Mouse (Mus musculus) kidney, embryonic 15.5 days (tissue): Measurements from ENCODE around the gene Myo18a. TPM values are rescaled to one million over a fixed set of nuclear protein-coding genes. Genes with fewer than 3 reads are reported as not detected.
A peak's percentile ranks its signal among the peaks of the same experiment; 100 is the strongest.

Experiments used
- ATAC-seq: fragments of 200-750 bp; cut with Nextera tagmentation; replicated peaks from 2 replicates; pipeline ENCODE4 v1.8.0; 2017; ENCODE audit warnings: moderate TSS enrichment; ENCODE audit not compliant: low FRiP score
- H3K27ac ChIP-seq: fragments of 300-500 bp; sonication (generic); 2 replicates; pipeline ENCODE4 v1.5.1; 2015; ENCODE audit warnings: mild to moderate bottlenecking, inconsistent platforms
- H3K27me3 ChIP-seq: fragments of 300-500 bp; sonication (generic); 2 replicates; pipeline ENCODE4 v1.6.1; 2015; ENCODE audit warnings: inconsistent platforms
- H3K36me3 ChIP-seq: fragments of 300-500 bp; sonication (generic); 2 replicates; pipeline ENCODE4 v1.6.1; 2015; ENCODE audit warnings: inconsistent platforms
- H3K4me1 ChIP-seq: fragments of 300-500 bp; sonication (generic); 2 replicates; pipeline ENCODE4 v1.6.1; 2015; ENCODE audit warnings: inconsistent platforms
- H3K4me2 ChIP-seq: fragments of 300-500 bp; sonication (generic); 2 replicates; pipeline ENCODE4 v1.6.1; 2015; ENCODE audit warnings: moderate library complexity, mild to moderate bottlenecking, inconsistent platforms
- H3K4me3 ChIP-seq: fragments of 300-500 bp; sonication (generic); replicated peaks from 2 replicates; pipeline ENCODE4 v1.5.1; 2015; ENCODE audit warnings: mild to moderate bottlenecking, inconsistent platforms
- H3K9ac ChIP-seq: fragments of 300-500 bp; sonication (generic); 2 replicates; pipeline ENCODE4 v1.6.1; 2015; ENCODE audit warnings: mild to moderate bottlenecking, inconsistent platforms
- H3K9me3 ChIP-seq: fragments of 300-500 bp; sonication (generic); replicated peaks from 2 replicates; pipeline ENCODE4 v1.6.1; 2016; ENCODE audit warnings: inconsistent platforms
- WGBS: fragments of 180-500 bp; shearing (Covaris S2); methylation state at CpG from one replicate; pipeline ENCODE4 v1.1.7; 2015; ENCODE audit warnings: mixed read lengths; 5-methylcytosine and 5-hydroxymethylcytosine counted together
- polyA plus RNA-seq: library from polyadenylated mRNA; unstranded; fragments of >200 nt; fragmentation: Nextera tagmentation; extraction: Ambion mirVana; gene quantifications from 2 replicates; pipeline ENCODE4 v1.2.1, GENCODE M21; 2015

The Myo18a gene
- polyA plus RNA-seq, 1 experiment from 2014 or later, result 31.8 TPM

GRCm38 (mm10) chr11:77806218-77806617 is 43.2 kb downstream of the Myo18a start:
- Histone ChIP-seq H3K27me3 (no peaks in the 10 kb centered on the region), H3K36me3 (no peaks in the 10 kb centered on the region), H3K4me3 (no peak overlapping the region), H3K4me1 (peaks cover 22% of the 10 kb centered on the region), H3K9me3 (no peaks in the 10 kb centered on the region), H3K4me2 (no peak overlapping the region), H3K9ac (no peak overlapping the region), H3K27ac (no peak overlapping the region)
- no peak for ATAC-seq
- WGBS, result 27% methylated on average over 2 of the region's 2 CpGs

- 72% methylated on average over 6 of the region's 6 CpGs for WGBS
- H3K27me3 ChIP-seq, result no peaks in the 10 kb centered on the region
These were observed 43.8 kb downstream of the Myo18a start for GRCm38 (mm10) chr11:77806855-77807254.

GRCm38 (mm10) chr11:77808051-77808465 is 45.0 kb downstream of the Myo18a start:
- Histone ChIP-seq H3K4me1 (peaks cover 6% of the 10 kb centered on the region; the same call in 1 of the 2 replicates), H3K27ac (no peak overlapping the region), H3K9ac (no peak overlapping the region), H3K36me3 (peaks cover 11% of the 10 kb centered on the region; the same call in 1 of the 2 replicates), H3K4me2 (no peak overlapping the region), H3K9me3 (no peaks in the 10 kb centered on the region), H3K27me3 (no peaks in the 10 kb centered on the region), H3K4me3 (no peak overlapping the region)
- 54% methylated on average over 5 of the region's 5 CpGs for WGBS
- ATAC-seq, result no peak

More at GRCm38 (mm10) chr11:77806855-77807254, 43.8 kb downstream of the Myo18a start:
- no peak overlapping the region for H3K4me3 ChIP-seq
- ATAC-seq, result no peak
- peaks cover 16% of the 10 kb centered on the region for H3K4me1 ChIP-seq
- H3K9ac ChIP-seq, result no peak overlapping the region
- H3K27ac ChIP-seq, result no peak overlapping the region
- H3K4me2 ChIP-seq, result no peak overlapping the region
- H3K9me3 ChIP-seq, result no peaks in the 10 kb centered on the region
- 0 out of 2 replicates have a peak, but pooled peaks cover under 1% of the 10 kb centered on the region for H3K36me3 ChIP-seq

GRCm38 (mm10) chr11:77809215-77809614 is 46.2 kb downstream of the Myo18a start:
- Histone ChIP-seq H3K27ac (no peak overlapping the region), H3K9ac (no peak overlapping the region), H3K27me3 (no peaks in the 10 kb centered on the region), H3K36me3 (peaks cover 11% of the 10 kb centered on the region; the same call in 1 of the 2 replicates), H3K4me1 (peaks cover 6% of the 10 kb centered on the region; the same call in 1 of the 2 replicates), H3K9me3 (no peaks in the 10 kb centered on the region), H3K4me2 (no peak overlapping the region), H3K4me3 (no peak overlapping the region)
- ATAC-seq, result no peak
- 77% methylated on average over 4 of the region's 4 CpGs for WGBS

GRCm38 (mm10) chr11:77810018-77810417 is 47.0 kb downstream of the Myo18a start:
- Histone ChIP-seq H3K9me3 (no peaks in the 10 kb centered on the region), H3K36me3 (peaks cover 11% of the 10 kb centered on the region; the same call in 1 of the 2 replicates), H3K4me2 (no peak overlapping the region), H3K9ac (no peak overlapping the region), H3K27me3 (no peaks in the 10 kb centered on the region), H3K4me1 (peaks cover 6% of the 10 kb centered on the region; the same call in 1 of the 2 replicates), H3K27ac (no peak overlapping the region), H3K4me3 (no peak overlapping the region)
- ATAC-seq, result no peak
- WGBS, result 92% methylated on average over 6 of the region's 6 CpGs

GRCm38 (mm10) chr11:77813969-77814368 is 50.9 kb downstream of the Myo18a start:
- Histone ChIP-seq H3K9ac (no peak overlapping the region), H3K9me3 (no peaks in the 10 kb centered on the region), H3K4me1 (no peaks in the 10 kb centered on the region), H3K4me3 (no peak overlapping the region), H3K4me2 (no peak overlapping the region), H3K27me3 (no peaks in the 10 kb centered on the region), H3K36me3 (peaks cover 27% of the 10 kb centered on the region), H3K27ac (no peak overlapping the region)
- 78% methylated on average over 2 of the region's 2 CpGs for WGBS
- no peak for ATAC-seq

- H3K9me3 ChIP-seq, result no peaks in the 10 kb centered on the region
- H3K4me1 ChIP-seq, result no peaks in the 10 kb centered on the region
- no peaks in the 10 kb centered on the region for H3K27me3 ChIP-seq
- no peak; the same call in 1 of the 2 replicates for ATAC-seq
- no peak overlapping the region for H3K9ac ChIP-seq
- WGBS, result 26% methylated on average over 3 of the region's 3 CpGs
- no peak overlapping the region for H3K4me3 ChIP-seq
- no peak overlapping the region for H3K4me2 ChIP-seq
- H3K27ac ChIP-seq, result no peak overlapping the region
- peaks cover 46% of the 10 kb centered on the region for H3K36me3 ChIP-seq
These were observed 53.0 kb downstream of the Myo18a start for GRCm38 (mm10) chr11:77816003-77816402.

- Histone ChIP-seq H3K36me3 (peaks cover 66% of the 10 kb centered on the region), H3K4me2 (no peak overlapping the region), H3K27ac (no peak overlapping the region), H3K27me3 (0 out of 2 replicates have a peak, but pooled peaks cover 4% of the 10 kb centered on the region), H3K4me3 (no peak overlapping the region), H3K4me1 (peaks cover 4% of the 10 kb centered on the region; the same call in 1 of the 2 replicates), H3K9ac (no peak overlapping the region), H3K9me3 (no peaks in the 10 kb centered on the region)
- WGBS, result 29% methylated on average over 8 of the region's 8 CpGs
- ATAC-seq, result no peak
These were observed 58.6 kb downstream of the Myo18a start for GRCm38 (mm10) chr11:77821648-77822047.

- Histone ChIP-seq H3K4me3 (no peak overlapping the region), H3K4me1 (peaks cover 4% of the 10 kb centered on the region), H3K4me2 (no peak overlapping the region), H3K27ac (no peak overlapping the region), H3K9ac (no peak overlapping the region), H3K36me3 (peaks cover 67% of the 10 kb centered on the region), H3K9me3 (no peaks in the 10 kb centered on the region), H3K27me3 (0 out of 2 replicates have a peak, but pooled peaks cover 6% of the 10 kb centered on the region)
- 22% methylated on average over 7 of the region's 7 CpGs for WGBS
- no peak for ATAC-seq
These were observed 59.7 kb downstream of the Myo18a start for GRCm38 (mm10) chr11:77822781-77823180.

- H3K9ac ChIP-seq, result no peak overlapping the region
- no peaks in the 10 kb centered on the region for H3K9me3 ChIP-seq
- H3K4me3 ChIP-seq, result no peak overlapping the region
- peaks cover 56% of the 10 kb centered on the region for H3K36me3 ChIP-seq
- H3K27me3 ChIP-seq, result 0 out of 2 replicates have a peak, but pooled peaks cover 8% of the 10 kb centered on the region
- peaks cover 6% of the 10 kb centered on the region for H3K4me1 ChIP-seq
- 5% methylated on average over 5 of the region's 5 CpGs for WGBS
- ATAC-seq, result no peak
- H3K27ac ChIP-seq, result no peak overlapping the region
- H3K4me2 ChIP-seq, result no peak overlapping the region
These were observed 62.8 kb downstream of the Myo18a start for GRCm38 (mm10) chr11:77825853-77826252.

GRCm38 (mm10) chr11:77826311-77826710 is 63.3 kb downstream of the Myo18a start:
- H3K27me3 ChIP-seq, result 0 out of 2 replicates have a peak, but pooled peaks cover 8% of the 10 kb centered on the region
- no peak overlapping the region for H3K9ac ChIP-seq
- WGBS, result 48% methylated on average over 3 of the region's 3 CpGs
- H3K9me3 ChIP-seq, result no peaks in the 10 kb centered on the region
- H3K4me3 ChIP-seq, result no peak overlapping the region
- H3K4me1 ChIP-seq, result peaks cover 6% of the 10 kb centered on the region
- no peak overlapping the region for H3K4me2 ChIP-seq
- peaks cover 53% of the 10 kb centered on the region for H3K36me3 ChIP-seq
- H3K27ac ChIP-seq, result no peak overlapping the region
- ATAC-seq, result no peak

- WGBS, result 54% methylated on average over 18 of the region's 18 CpGs
- 0 out of 2 replicates have a peak, but pooled peaks have one; percentile 22 for ATAC-seq
These were observed 64.4 kb downstream of the Myo18a start for GRCm38 (mm10) chr11:77827241-77827995.

More at GRCm38 (mm10) chr11:77827241-77827995, 64.4 kb downstream of the Myo18a start:
- no peak overlapping the region for H3K9ac ChIP-seq
- H3K27me3 ChIP-seq, result 0 out of 2 replicates have a peak, but pooled peaks cover 8% of the 10 kb centered on the region
- no peak overlapping the region for H3K4me3 ChIP-seq
- peaks cover 55% of the 10 kb centered on the region for H3K36me3 ChIP-seq
- no peak overlapping the region for H3K27ac ChIP-seq
- no peaks in the 10 kb centered on the region for H3K9me3 ChIP-seq
- H3K4me1 ChIP-seq, result peaks cover 6% of the 10 kb centered on the region
- H3K4me2 ChIP-seq, result no peak overlapping the region
